Mouse (Mus musculus) testis, adult 10 weeks (tissue): Measurements from ENCODE around the gene Ptch2. TPM values are rescaled to one million over a fixed set of nuclear protein-coding genes. Genes with fewer than 3 reads are reported as not detected.

Experiments
- polyA plus RNA-seq: library from polyadenylated mRNA; stranded (reverse); fragments of 350-450 nt; fragmentation: Illumina TruSeq; extraction: RNeasy Lipid Tissue Mini Kit (QIAGEN cat#74804); gene quantifications from one replicate; pipeline ENCODE4 v1.2.3, GENCODE M21; 2014; ENCODE audit warnings: low read depth, low replicate concordance

Ptch2 gene
- polyA plus RNA-seq: 0.48 TPM

DNA sequence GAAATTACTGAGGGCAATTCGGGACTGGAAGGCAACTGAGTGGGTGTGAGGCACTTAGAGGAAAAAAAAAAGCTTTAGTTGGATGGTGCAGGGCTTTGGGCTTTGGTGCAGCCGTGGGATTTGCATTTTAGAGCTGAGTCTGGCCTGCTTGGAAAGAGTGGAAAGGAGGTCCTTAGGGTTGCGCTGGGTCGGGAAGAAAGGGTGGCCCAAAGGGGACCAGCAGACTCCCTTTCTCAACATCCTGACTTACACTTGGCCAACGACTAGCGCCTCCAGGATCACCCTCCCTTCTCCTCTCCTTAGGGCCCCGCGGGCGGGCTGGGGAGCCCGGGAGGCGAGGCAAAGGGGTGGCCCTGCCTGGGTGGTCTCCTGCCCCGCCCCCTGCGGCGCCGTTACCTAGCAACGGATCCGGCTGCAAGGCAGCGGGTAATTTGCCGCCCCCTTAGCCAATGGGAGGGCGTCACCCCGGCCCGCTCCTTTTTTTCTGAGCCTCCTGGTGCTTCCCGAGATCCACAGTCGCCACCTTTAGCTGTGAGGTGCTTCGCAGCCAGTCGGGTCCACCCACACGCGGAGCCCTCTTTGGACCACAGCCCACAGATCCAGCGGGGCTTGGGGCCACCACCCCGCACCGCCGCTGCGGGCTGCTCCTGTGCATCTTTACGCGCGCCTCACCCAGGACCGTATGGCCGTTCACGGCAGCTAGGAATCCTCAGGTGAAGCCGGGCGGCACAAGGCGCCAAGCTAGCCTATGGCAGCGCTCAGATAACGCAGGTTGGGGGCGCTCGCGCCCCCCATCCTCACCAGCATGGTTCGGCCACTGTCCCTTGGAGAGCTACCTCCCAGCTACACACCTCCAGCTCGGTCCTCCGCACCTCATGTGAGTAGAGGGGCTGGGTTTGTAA is at the start of gene Ptch2:
TSS of gene Ptch2 (plus strand) at position 525 of the 902 bp plus-strand sequence.

GRCm38 (mm10) chr4:117125348-117125909 is 29.6 kb downstream of the Ptch2 start, which contains the start of gene Btbd19:
TSS of gene Btbd19 (minus strand) at chr4:117125725.

GRCm38 (mm10) chr4:117126675-117127290 is 30.9 kb downstream of the Ptch2 start, which contains the start of gene Tctex1d4:
TSS of gene Tctex1d4 (plus strand) at chr4:117126794.

GRCm38 (mm10) chr4:117133817-117134600 is 38.1 kb downstream of the Ptch2 start, which contains the start of gene Plk3:
TSS of gene Plk3 (minus strand) at chr4:117133963.

GRCm38 (mm10) chr4:117155792-117156355 is 60.0 kb downstream of the Ptch2 start, which contains the start of gene Rps8:
TSS of gene Rps8 (minus strand) at chr4:117156243.

Other genes with a start within 250 kb of the Ptch2 start
- 3.1 TPM for gene Zswim5, start 218.7 kb upstream of the Ptch2 start, polyA plus RNA-seq
- gene Urod, start 101.7 kb upstream of the Ptch2 start, polyA plus RNA-seq: 2.9 TPM
- gene Hectd3, start 100.8 kb upstream of the Ptch2 start, polyA plus RNA-seq: 2.4 TPM
- 16.7 TPM for gene Eif2b3, start 76.7 kb upstream of the Ptch2 start, polyA plus RNA-seq
- 0.36 TPM for gene Btbd19, start 29.6 kb downstream of the Ptch2 start, polyA plus RNA-seq
- gene Tctex1d4, start 30.7 kb downstream of the Ptch2 start, polyA plus RNA-seq: not detected
- gene Plk3, start 37.9 kb downstream of the Ptch2 start, polyA plus RNA-seq: not detected
- gene Rps8, start 60.2 kb downstream of the Ptch2 start, polyA plus RNA-seq: 39.8 TPM
- 179 TPM for gene Kif2c, start 86.6 kb downstream of the Ptch2 start, polyA plus RNA-seq
- gene Tmem53, start 155.9 kb downstream of the Ptch2 start, polyA plus RNA-seq: 16.2 TPM
- gene Armh1, start 156.1 kb downstream of the Ptch2 start, polyA plus RNA-seq: 66.7 TPM